Mouse (Mus musculus) NIH3T3 (cell line): Measurements from ENCODE around the gene Map3k6.
A peak's percentile ranks its signal among the peaks of the same experiment; 100 is the strongest.

Source experiments
- DNase-seq: peaks from one replicate; pipeline ENCODE4 v3.0.0-alpha.2; 2012; ENCODE audit warnings: low read depth

Map3k6 gene

GRCm38 (mm10) chr4:133217641-133218040, 23.0 kb upstream of the Map3k6 start:
- peak; percentile 72 for DNase-seq

- DNase-seq = no peak
Observed at GRCm38 (mm10) chr4:133218745-133219144, 21.9 kb upstream of the Map3k6 start.

- DNase-seq = no peak
Observed at GRCm38 (mm10) chr4:133220656-133221055, 20.0 kb upstream of the Map3k6 start.

GRCm38 (mm10) chr4:133221701-133222100, 18.9 kb upstream of the Map3k6 start:
- no peak for DNase-seq

GRCm38 (mm10) chr4:133223875-133224274, 16.7 kb upstream of the Map3k6 start:
- DNase-seq = no peak

- peak; percentile 21 for DNase-seq
Observed at GRCm38 (mm10) chr4:133226073-133226472, 14.5 kb upstream of the Map3k6 start.

- no peak for DNase-seq
Observed at GRCm38 (mm10) chr4:133227636-133228035, 13.0 kb upstream of the Map3k6 start.

- DNase-seq = no peak
Observed at GRCm38 (mm10) chr4:133229582-133229981, 11.0 kb upstream of the Map3k6 start.

GRCm38 (mm10) chr4:133233285-133233976, 7.2 kb upstream of the Map3k6 start:
- peak; percentile 73 for DNase-seq

- no peak for DNase-seq
Observed at GRCm38 (mm10) chr4:133234771-133235170, 5.8 kb upstream of the Map3k6 start.

GRCm38 (mm10) chr4:133235415-133235814, 5.2 kb upstream of the Map3k6 start:
- no peak for DNase-seq

GRCm38 (mm10) chr4:133237911-133238310, 2.7 kb upstream of the Map3k6 start:
- no peak for DNase-seq

GRCm38 (mm10) chr4:133240934-133241908, 603 bp downstream of the Map3k6 start:
- peak; percentile 90 for DNase-seq

GRCm38 (mm10) chr4:133241910-133242309, 1.3 kb downstream of the Map3k6 start:
- DNase-seq = no peak

- DNase-seq = no peak
Observed at GRCm38 (mm10) chr4:133242710-133243109, 2.1 kb downstream of the Map3k6 start.

GRCm38 (mm10) chr4:133243538-133243937, 2.9 kb downstream of the Map3k6 start:
- DNase-seq = no peak

- no peak for DNase-seq
Observed at GRCm38 (mm10) chr4:133244289-133244688, 3.7 kb downstream of the Map3k6 start.

GRCm38 (mm10) chr4:133247072-133247471, 6.5 kb downstream of the Map3k6 start:
- DNase-seq = no peak

GRCm38 (mm10) chr4:133247806-133248449, 7.3 kb downstream of the Map3k6 start:
- no peak for DNase-seq

GRCm38 (mm10) chr4:133250609-133251008, 10.0 kb downstream of the Map3k6 start:
- DNase-seq = peak; percentile 69

- no peak for DNase-seq
Observed at GRCm38 (mm10) chr4:133251214-133251613, 10.6 kb downstream of the Map3k6 start.

GRCm38 (mm10) chr4:133252089-133252488, 11.5 kb downstream of the Map3k6 start:
- DNase-seq = peak; percentile 43
